In the genomic region with DNA sequence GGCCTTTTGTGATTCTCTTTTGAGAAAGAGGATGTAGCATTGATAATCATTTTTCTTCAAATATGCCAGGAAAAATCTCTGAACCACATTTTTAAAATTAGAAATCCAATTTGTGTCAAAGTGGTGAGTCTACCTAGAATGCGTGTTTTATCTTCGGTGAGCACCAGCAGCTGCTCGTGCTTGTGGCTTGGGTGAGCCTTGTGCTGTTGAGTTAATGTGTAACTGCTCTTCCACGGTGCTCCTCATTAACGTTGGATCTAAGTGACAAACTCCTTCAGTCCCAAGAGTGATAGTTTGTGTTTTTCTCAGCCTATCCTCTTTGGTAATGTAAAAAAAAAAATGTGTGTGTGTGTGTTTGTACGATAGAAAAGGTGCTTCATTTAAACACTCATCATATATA, we compare ENCODE assay signal across 15 mouse cellular contexts.
"Had no signal": no experiment of that assay in that cellular context is flagged by ENCODE, and none has a peak within 500 bp of the region (broad histone marks: within the 10 kb centered on the region; RNA-seq: fewer than 3 reads in every experiment).

No protein-coding gene starts in this region.

- H3K36me3 ChIP-seq: midbrain, embryonic 13.5 days; midbrain, embryonic 15.5 days; neural tube, embryonic 12.5 days; stomach, embryonic 15.5 days had no signal

- H3K4me1 ChIP-seq: megakaryocyte, embryonic 14.5 days; midbrain, embryonic 13.5 days; midbrain, embryonic 15.5 days; neural tube, embryonic 12.5 days; stomach, embryonic 15.5 days had no signal

- H3K4me3 ChIP-seq: megakaryocyte, embryonic 14.5 days; midbrain, embryonic 13.5 days; midbrain, embryonic 15.5 days; neural tube, embryonic 12.5 days; stomach, embryonic 15.5 days had no signal

- H3K27me3 ChIP-seq: megakaryocyte, embryonic 14.5 days; midbrain, embryonic 13.5 days; midbrain, embryonic 15.5 days; neural tube, embryonic 12.5 days; stomach, embryonic 15.5 days had no signal

- H3K27ac ChIP-seq: macrophage; midbrain, embryonic 13.5 days; midbrain, embryonic 15.5 days; neural tube, embryonic 12.5 days; stomach, embryonic 15.5 days; stomach, postnatal 0 days had no signal

- DNase-seq: lung, adult 18-20 months; lung, embryonic 14.5 days; lung, postnatal 14 days; lung, postnatal 36 days; right cerebral cortex, postnatal 14 days; thymus, adult 2 months; thymus, postnatal 25 days; thymus, postnatal 4 days had no signal
